Mouse (Mus musculus) kidney, postnatal 4 days (tissue): Measurements from ENCODE around the gene Cep112.
A peak's percentile ranks its signal among the peaks of the same experiment; 100 is the strongest.
"Not testable (repeated sequence)": the region's sequence is repeated elsewhere in the genome, so short reads cannot be mapped to it uniquely, and the experiment has no call there.

Experiments
- DNase-seq, 2 experiments: peaks; one replicate each; pipeline ENCODE4 v3.0.0; 2021; ENCODE audit warnings: mixed read lengths in 2 of 2

The Cep112 gene

DNA sequence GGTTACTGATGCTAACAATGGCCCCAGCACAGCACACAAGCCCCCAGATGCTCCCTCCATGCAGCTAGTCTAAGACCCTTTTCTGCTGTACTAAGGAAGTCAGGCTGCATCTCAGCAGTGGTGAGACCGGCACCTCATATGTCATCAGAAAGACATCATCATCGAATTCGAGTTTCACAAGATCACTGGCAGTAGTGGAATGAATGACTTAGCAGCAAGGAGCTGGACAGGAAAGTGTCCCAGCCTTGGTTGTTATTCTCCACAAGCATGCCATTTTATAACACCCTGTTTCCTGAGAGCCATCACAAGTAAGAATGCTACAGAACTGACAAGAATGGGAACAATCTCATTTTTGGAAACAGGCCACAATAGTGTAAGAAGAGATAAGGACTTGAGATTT lies 381.0 kb downstream of the Cep112 start:
- no peak for DNase-seq

DNA sequence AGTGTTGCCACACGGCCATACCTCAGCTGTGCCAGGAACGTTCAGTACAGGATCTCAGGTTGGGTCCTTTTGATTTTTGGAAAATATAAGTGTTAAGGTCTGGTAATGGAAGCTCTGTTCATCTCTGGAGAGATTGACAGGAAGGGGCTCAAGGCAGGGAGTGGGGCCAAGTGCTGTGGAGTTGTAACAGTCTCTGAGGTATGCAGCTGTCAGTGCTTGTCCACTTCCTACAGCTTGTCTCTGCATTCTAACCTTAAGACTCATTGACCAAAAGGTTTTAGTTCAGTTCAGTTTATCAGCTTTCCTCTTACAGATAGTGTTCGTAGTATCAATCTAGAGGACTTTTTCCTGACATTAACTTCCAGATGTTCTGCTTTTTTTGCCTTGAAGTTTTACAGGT lies 384.6 kb downstream of the Cep112 start:
- DNase-seq = no peak

GRCm38 (mm10) chr11:108821771-108822170 lies 396.8 kb downstream of the Cep112 start:
- DNase-seq = no peak

- DNase-seq = peak; percentile 20 to 29
Observed at GRCm38 (mm10) chr11:108822257-108822656, 397.3 kb downstream of the Cep112 start.

DNA sequence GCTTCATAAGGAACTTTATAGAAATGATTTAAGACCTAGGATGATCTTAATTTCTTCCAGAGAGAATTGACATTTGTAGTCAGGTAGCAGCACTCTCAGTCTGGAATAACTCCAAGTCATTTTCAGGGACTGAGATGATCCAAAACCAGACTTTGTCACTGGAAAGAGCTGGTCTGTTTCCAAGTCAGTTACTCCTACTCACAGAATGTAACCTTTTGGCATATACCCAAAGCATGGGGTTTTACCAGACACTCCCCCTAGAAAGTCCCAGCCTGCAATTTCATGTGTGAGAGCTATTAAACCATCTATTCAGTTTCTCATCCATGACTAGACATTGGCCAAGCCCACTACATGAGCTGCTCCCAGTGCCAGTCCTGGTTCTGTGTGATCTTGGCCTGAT lies 402.3 kb downstream of the Cep112 start:
- no peak for DNase-seq

- no peak for DNase-seq
Observed at GRCm38 (mm10) chr11:108828374-108829025, 403.5 kb downstream of the Cep112 start.

DNA sequence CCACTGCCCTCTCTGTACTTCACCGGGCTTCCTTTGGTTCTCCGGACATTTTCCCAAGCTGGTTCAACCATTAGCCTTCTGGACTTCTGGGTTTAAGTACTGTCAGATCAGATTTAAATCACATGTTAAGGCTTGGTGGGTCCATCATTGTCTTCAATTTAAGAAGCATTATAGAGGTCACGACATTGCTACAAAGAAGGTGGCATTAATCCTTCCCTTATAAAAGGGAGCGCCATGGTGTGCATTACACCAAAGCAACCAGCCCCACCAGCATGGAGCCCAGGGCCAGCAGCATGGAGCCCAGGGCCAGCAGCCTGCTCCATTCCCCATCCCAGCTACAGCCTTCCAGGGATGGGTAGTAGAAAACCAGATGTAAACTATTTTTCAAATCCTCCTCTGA lies 411.7 kb downstream of the Cep112 start:
- no peak for DNase-seq

GRCm38 (mm10) chr11:108840195-108840594 lies 415.2 kb downstream of the Cep112 start:
- DNase-seq = no peak

DNA sequence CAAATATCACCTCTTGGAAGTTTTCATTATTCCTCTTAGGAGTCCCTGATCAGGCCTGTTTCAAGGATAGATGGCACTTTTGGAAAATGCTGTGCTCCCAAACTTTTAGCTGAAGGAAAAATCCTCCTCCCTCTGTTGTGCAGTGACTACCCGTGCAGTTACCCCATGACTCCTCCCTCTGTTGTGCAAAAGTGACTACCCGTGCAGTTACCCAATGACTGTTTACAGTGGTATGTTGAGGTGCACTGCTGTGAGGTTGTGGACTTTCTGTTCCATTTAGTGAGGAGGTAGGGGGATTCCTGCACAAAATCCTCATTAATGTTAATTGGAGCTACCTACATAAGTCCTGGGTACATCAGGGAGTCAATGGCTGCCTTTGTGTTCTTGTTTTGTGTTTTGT lies 417.8 kb downstream of the Cep112 start:
- DNase-seq = no peak

- DNase-seq = no peak
Observed at GRCm38 (mm10) chr11:108845971-108846370, 421.0 kb downstream of the Cep112 start.

DNA sequence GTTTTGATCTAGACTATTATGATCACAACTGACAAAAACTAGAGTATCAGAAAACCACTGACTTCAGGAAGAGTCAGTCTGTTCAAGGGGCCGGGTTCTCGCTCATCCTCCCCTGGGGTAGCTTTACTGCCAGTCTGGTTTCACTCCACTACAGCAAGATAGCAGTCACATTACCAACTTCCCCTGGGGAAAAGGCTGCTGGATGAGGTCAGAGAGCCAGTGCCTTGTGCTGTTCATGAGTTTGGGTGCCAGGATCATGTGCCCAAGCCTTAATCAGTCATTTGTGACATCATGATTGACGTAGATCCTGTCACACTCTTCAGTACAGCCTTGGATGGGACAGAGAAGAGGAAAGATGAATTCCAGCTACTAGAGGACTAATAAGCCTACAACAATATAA lies 421.5 kb downstream of the Cep112 start:
- no peak for DNase-seq

GRCm38 (mm10) chr11:108851771-108852170 lies 426.8 kb downstream of the Cep112 start:
- no peak for DNase-seq

DNA sequence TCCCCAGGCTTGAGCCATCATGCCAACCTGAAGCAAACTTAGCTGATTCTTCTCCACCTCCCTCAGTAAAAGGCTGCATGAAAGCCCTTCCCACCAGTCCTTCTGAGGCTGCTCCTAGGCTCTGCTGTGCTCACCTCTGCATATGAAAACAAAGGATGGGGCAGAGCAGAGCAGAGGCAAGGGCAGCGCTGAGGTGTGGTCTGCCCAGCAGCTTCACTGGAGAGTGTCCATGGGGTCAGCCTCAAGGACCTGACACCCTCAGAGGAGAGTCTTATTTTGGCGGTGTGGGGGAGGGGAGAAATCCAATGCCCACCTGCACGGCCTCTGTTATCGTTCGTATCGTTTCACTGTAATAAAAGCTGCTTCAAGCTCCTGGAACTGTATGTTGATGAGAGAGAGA lies 432.3 kb downstream of the Cep112 start:
- DNase-seq = peak in 1 of 2 experiments; percentile 15

- DNase-seq = peak in 1 of 2 experiments; percentile 26
Observed at GRCm38 (mm10) chr11:108857678-108858338, 432.8 kb downstream of the Cep112 start.

DNA sequence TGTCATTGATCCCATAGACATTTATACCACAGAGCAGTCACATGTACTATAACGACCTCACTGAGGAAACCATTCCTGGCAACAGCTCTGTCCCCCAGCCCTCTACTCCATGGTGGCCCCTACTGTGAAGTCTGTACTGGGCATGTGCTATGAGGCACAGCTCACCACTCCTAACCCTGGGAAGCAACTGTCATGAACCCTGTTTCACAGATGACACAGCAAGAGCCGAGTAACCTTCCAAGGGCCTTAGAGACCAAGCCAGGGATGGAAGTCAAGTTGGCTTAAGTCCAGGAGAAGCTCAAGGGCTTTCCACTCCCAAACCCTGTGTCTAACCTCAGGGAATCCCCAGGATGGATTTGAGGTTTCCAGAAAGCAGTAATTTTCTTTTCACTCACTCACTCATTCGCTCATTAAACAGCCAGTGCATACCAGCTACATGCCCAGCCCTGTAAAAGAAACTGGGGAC lies 433.4 kb downstream of the Cep112 start:
- DNase-seq = no peak

DNA sequence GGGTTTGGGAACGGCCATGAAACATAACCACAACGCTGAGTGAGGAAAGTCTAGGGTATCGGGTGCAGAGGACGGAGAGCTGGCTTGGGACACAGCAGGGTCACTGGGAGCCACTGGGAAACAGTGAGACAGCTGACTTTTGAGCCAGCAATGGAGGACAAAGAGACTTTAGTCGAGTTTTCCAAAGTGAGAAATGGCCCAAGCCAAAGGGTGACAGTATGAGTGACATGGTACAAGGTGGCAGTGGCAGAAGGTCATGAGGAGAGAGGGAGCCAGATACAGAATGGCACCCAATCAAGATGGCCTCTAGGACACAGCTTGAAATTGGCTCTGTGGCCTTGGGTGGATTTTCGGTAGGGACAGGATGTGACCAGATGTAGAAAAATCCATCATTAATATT lies 433.9 kb downstream of the Cep112 start:
- DNase-seq = no peak

DNA sequence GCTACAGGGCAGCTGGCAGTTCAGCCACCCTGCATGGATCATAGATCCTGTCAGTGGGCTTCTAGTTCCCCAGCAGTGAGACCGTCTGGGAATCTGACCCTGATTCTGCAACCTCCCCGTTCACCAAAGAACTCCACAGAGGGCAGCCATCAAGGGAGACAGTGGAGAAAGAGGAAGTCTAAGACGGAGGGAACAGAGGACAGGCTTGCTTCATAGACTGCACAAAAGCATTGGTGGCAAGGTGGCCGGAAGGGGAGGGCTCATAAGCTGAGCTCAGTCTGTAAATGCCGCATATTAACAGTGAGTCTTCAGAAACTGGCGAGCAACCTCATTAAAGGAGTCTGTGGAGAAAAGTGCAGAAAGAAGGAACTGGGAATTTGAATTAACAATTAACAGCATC lies 437.4 kb downstream of the Cep112 start:
- DNase-seq = peak; percentile 11 to 21

DNA sequence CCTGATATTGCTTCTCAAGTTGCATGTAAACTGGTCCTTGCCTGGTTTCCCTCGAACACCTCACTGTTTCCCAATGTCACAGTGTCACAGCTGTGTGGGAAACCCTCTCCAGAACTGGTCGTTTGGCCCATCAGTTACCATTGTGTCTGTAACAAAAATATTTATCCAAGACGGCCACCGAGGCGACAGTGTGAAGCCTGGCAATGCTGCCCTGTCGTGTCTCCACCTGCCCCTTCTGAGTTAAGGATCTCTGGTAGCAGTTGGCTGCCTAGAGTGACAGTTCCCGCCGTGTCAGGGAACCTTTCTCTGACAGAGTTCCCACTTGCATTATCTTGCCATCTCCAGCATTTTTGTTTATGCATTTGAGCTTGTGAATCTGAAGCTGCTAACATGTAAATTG lies 440.8 kb downstream of the Cep112 start:
- DNase-seq = no peak

DNA sequence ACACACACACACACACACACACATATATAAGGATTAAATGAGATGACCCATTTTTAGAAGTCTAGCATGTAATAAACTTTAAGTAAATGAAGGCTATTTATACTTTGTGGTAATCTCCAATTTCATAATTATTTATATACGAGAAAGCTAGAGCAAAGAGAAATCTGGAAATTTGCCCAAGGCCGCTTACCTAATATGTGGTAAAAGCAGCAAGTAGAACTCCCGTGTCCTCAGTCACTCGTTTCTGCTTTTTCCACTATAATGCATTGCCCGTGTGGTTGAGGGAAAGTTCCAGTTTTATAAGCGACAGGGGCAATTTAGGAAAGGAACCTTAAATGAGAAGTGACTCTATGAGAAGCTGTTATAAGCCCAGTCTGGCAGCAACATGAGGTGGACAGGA lies 442.5 kb downstream of the Cep112 start:
- no peak for DNase-seq

DNA sequence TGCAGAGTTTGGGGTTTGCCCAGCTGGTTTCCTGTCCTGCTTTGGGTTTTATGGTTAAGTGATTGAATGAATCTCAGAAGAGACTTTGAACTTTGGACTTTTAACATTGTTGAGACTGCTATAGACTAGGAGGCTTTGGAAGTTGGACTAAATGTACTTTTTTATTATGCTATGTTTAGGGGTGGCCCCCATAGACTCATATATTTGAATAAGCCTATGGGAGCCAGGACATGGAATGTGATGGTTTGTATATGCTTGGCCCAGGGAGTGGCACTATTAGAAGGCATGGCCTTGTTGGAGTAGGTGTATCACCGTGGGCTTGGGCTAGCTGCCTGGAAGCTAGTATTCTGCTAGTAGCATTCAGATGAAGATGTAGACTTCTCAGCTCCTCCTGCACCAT lies 446.3 kb downstream of the Cep112 start:
- not testable (repeated sequence) for DNase-seq

DNA sequence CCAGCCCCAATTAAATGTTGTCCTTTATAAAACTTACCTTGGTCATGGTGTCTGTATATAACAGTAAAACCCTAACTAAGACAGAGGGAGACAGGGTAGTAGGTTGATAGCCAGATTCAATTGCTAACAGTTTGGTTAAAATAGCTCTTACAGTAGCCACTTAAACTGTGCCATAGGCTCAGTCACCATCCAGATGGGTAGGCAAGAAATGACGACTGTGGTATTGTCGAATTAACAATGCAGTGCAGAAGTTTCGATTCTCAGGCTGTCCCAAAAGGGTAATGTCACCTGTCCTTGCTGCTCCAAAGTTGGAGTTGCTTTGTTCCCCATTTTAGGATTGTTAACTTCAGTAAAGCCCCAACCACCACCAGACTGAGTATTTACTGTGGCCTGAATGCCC lies 446.8 kb downstream of the Cep112 start:
- no peak for DNase-seq

DNA sequence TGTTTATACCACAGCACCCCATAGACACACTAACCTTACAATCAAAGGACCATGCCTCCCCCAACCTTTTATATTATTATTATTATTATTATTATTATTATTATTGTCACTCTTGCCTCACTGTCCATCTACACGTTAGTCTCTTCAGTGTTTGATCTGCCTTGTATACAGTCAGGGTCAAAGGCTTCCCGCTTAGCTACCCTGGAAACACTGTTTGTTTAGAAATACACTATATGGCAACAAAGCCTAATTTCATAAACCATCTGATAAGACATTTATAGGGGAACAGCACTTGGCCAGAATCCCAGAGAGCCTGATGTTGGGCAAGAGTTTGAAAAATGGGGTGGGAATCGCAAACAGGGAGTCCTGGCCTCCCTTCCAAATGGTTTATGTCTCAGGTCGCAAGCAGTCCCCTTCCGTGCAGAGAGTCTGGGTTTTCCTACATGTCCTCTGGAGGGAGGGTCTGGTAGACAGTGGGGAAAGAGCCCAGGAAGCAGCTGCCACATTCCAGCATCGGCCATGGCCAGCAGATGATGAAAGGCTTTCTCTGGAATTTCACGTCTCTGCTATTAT lies 451.7 kb downstream of the Cep112 start:
- peak; percentile 41 to 55 for DNase-seq

DNA sequence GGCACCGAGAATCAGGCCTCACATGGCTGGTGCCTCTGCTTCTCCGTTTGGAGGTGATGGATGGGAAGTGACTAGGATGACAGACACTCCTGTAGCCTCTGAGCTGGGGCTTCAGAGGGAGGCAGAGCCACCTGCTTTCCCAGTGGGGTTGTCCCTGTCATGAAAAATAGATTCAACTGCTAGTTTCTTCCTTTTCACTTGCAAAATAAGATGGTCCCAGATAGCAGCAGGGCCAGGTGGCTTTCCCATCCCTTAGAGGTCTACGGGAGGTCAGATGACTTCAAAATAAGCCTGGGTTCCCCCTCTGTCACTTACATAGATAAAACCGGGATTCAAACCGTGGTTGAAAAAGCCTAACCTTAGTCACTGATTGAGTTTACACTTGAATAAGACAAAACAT lies 452.5 kb downstream of the Cep112 start:
- DNase-seq = no peak

DNA sequence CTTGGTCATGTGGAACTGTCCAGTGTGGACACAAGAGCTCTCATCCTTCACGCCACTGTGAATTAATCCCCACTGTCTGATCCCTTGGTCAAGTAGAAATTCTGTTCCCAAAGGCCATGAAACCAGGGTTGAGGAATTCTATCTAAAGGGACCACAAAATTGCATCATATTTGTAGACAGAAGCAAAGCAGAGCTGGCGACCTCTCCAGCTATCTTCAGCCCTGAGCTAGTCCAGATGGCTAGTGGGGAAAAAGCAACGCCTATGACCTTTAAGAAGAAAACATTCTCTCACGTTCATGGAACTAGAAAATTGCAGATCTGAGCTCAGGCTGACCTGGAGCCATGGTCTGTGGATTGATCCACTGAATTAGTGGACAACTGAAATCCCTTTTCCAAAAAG lies 455.6 kb downstream of the Cep112 start:
- no peak for DNase-seq
